Mouse (Mus musculus): ENCODE results near the gene Hspa1l. TPM values are rescaled to one million over a fixed set of nuclear protein-coding genes. Genes with fewer than 3 reads are reported as not detected.

Gene Hspa1l
- polyA plus RNA-seq, 1 experiment: not detected

DNA sequence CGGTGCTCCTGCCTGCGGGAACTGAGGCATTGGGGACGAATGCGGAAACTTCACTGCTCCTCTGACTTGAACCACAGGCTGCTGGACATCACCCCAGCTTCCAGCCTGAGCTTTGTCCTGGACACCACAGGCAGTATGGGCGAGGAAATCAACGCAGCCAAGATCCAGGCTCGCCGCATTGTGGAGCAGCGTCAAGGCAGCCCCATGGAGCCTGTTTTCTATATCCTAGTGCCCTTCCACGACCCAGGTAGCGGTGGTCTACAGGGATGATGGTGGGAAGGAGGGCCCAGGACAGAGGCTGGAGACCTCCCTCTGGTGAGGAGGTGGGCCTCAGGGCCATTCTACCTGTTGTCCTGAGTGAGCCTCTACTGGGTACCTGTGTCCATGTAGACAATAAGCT lies 47.4 kb downstream of the Hspa1l start:
- WGBS: 84% methylated on average over 11 of the region's 11 CpGs
- peaks cover 14% of the 10 kb centered on the region for H3K4me1 ChIP-seq (ENCODE audit: control insufficient read depth, insufficient read depth, low read length)
- no peak overlapping the region for H3K27ac ChIP-seq (ENCODE audit: insufficient read depth, low read depth, low read length)
- H3K4me3 ChIP-seq (ENCODE audit: insufficient read depth, low read depth, low read length): no peak overlapping the region
- TF ChIP-seq CTCF (IDR thresholded peaks at IDR 0.05; ENCODE audit: insufficient read depth, low read depth, low read length): no peak
- TF ChIP-seq POLR2A (IDR thresholded peaks at IDR 0.05; ENCODE audit: insufficient read depth, low read depth, low read length): no peak

DNA sequence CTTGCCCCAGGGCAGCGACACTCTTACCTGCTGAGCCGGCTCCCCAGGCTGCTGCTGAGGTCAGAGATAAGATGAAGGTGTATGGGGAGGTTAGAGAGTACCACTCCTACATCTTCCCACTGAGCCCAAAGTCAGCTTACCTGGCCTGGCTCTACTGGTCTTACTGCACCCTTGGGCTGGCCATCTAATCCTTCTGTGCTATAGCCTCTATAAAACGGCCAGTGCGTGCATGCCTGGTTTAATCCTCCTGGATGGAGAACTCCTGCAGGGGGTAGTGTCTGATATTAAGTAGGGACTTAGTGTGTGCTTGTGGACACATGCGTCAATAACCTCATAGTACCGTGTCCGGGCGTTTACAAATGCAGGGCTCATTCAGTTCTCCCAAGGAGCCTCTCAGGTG lies 48.0 kb downstream of the Hspa1l start:
- no peak overlapping the region for H3K27ac ChIP-seq (ENCODE audit: insufficient read depth, low read depth, low read length)
- peaks cover 16% of the 10 kb centered on the region for H3K4me1 ChIP-seq (ENCODE audit: control insufficient read depth, insufficient read depth, low read length)
- no peak overlapping the region for H3K4me3 ChIP-seq (ENCODE audit: insufficient read depth, low read depth, low read length)
- TF ChIP-seq POLR2A (IDR thresholded peaks at IDR 0.05; ENCODE audit: insufficient read depth, low read depth, low read length) (no peak), CTCF (IDR thresholded peaks at IDR 0.05; ENCODE audit: insufficient read depth, low read depth, low read length) (no peak)
- 90% methylated on average over 8 of the region's 8 CpGs for WGBS

GRCm38 (mm10) chr17:35021163-35021808 lies 48.8 kb downstream of the Hspa1l start:
- WGBS: 8% methylated on average over 17 of the region's 17 CpGs
- Histone ChIP-seq H3K27ac (ENCODE audit: insufficient read depth, low read depth, low read length) (peak overlapping the region; percentile 61), H3K4me3 (ENCODE audit: insufficient read depth, low read depth, low read length) (peak overlapping the region; percentile 31)

DNA sequence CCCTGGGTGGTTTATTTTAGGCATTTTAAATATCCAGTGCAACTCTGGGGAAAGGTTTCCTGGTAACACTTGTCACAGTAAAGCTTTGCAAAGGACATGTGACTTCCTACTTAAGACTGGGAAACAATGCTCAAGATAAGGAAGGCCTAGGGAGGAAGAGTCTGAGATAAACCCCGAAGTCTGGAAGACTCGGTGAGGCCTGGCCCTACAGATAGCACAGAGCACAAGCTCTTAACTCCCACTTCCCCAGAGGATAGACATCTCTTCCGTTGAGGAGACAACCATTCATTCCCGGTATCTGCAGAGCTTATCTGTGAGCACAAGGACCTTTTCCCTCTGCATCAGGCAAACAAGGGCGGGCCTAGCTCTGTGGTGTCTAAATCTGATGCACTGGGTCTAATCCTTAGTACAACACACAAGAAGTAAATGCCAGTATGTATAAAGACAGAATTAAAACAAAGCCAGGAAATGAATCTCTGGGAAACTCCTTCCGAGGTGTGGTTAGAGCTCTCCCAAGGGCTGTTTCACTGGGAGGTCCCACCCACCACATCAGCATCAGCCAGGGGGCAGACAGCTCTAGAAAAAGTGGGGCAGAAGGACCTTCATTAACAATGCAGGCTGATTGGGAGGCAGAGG lies 49.5 kb downstream of the Hspa1l start:
- 39% methylated on average over 6 of the region's 6 CpGs for WGBS
- peak overlapping the region; percentile 61; the same call in 1 of the 2 replicates for H3K27ac ChIP-seq (ENCODE audit: insufficient read depth, low read depth, low read length)
- no peak overlapping the region for H3K4me3 ChIP-seq (ENCODE audit: insufficient read depth, low read depth, low read length)
- peaks cover 13% of the 10 kb centered on the region for H3K4me1 ChIP-seq (ENCODE audit: control insufficient read depth, insufficient read depth, low read length)
- TF ChIP-seq POLR2A (IDR thresholded peaks at IDR 0.05; ENCODE audit: insufficient read depth, low read depth, low read length) (no peak), CTCF (IDR thresholded peaks at IDR 0.05; ENCODE audit: insufficient read depth, low read depth, low read length) (no peak)

More at GRCm38 (mm10) chr17:35021163-35021808, 48.8 kb downstream of the Hspa1l start:
- peak; percentile 95 for TF ChIP-seq CTCF (IDR thresholded peaks at IDR 0.05; ENCODE audit: insufficient read depth, low read depth, low read length)
- TF ChIP-seq POLR2A (IDR thresholded peaks at IDR 0.05; ENCODE audit: insufficient read depth, low read depth, low read length): no peak
- peaks cover 16% of the 10 kb centered on the region for H3K4me1 ChIP-seq (ENCODE audit: control insufficient read depth, insufficient read depth, low read length)

DNA sequence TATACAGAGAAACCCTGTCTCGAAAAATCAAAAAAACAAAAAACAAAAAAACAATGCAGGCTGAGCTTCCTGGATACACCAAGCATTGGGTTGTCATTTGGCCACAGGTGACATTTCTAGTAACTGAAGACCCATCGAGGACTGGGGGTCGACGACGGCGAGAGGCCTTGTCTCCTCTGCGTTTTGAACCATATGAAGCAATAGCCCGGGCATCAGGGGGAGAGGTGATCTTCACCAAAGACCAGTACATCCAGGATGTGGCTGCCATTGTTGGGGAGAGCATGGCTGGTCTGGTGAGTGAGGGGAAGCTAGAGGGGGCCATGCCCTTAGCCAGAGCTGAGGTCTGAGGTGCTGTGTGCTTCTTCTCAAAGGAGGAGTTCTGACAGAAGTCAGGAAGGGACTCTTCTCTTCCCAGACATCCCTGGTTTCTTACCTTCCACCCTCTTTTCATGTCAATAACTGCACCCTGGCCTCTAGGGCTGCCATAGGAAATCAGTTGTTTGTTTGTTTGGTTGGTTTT lies 50.1 kb downstream of the Hspa1l start:
- Histone ChIP-seq H3K4me1 (ENCODE audit: control insufficient read depth, insufficient read depth, low read length) (peaks cover 13% of the 10 kb centered on the region), H3K27ac (ENCODE audit: insufficient read depth, low read depth, low read length) (no peak overlapping the region), H3K4me3 (ENCODE audit: insufficient read depth, low read depth, low read length) (no peak overlapping the region)
- 97% methylated on average over 8 of the region's 8 CpGs for WGBS
- TF ChIP-seq CTCF (IDR thresholded peaks at IDR 0.05; ENCODE audit: insufficient read depth, low read depth, low read length): no peak

GRCm38 (mm10) chr17:35023221-35023620 lies 50.7 kb downstream of the Hspa1l start:
- no peak overlapping the region for H3K27ac ChIP-seq (ENCODE audit: insufficient read depth, low read depth, low read length)
- no peak for TF ChIP-seq CTCF (IDR thresholded peaks at IDR 0.05; ENCODE audit: insufficient read depth, low read depth, low read length)
- TF ChIP-seq POLR2A (IDR thresholded peaks at IDR 0.05; ENCODE audit: insufficient read depth, low read depth, low read length): no peak
- WGBS: 92% methylated on average over 5 of the region's 5 CpGs
- no peak overlapping the region for H3K4me3 ChIP-seq (ENCODE audit: insufficient read depth, low read depth, low read length)
- H3K4me1 ChIP-seq (ENCODE audit: control insufficient read depth, insufficient read depth, low read length): peaks cover 13% of the 10 kb centered on the region

- WGBS: 88% methylated on average over 4 of the region's 4 CpGs
- no peak for TF ChIP-seq CTCF (IDR thresholded peaks at IDR 0.05; ENCODE audit: insufficient read depth, low read depth, low read length)
- no peak for TF ChIP-seq POLR2A (IDR thresholded peaks at IDR 0.05; ENCODE audit: insufficient read depth, low read depth, low read length)
- Histone ChIP-seq H3K27ac (ENCODE audit: insufficient read depth, low read depth, low read length) (no peak overlapping the region), H3K4me1 (ENCODE audit: control insufficient read depth, insufficient read depth, low read length) (peaks cover 13% of the 10 kb centered on the region), H3K4me3 (ENCODE audit: insufficient read depth, low read depth, low read length) (no peak overlapping the region)
Observed at GRCm38 (mm10) chr17:35023756-35024155, 51.3 kb downstream of the Hspa1l start.

- H3K4me3 ChIP-seq (ENCODE audit: insufficient read depth, low read depth, low read length): no peak overlapping the region
- peaks cover 13% of the 10 kb centered on the region for H3K4me1 ChIP-seq (ENCODE audit: control insufficient read depth, insufficient read depth, low read length)
- no peak overlapping the region for H3K27ac ChIP-seq (ENCODE audit: insufficient read depth, low read depth, low read length)
- TF ChIP-seq CTCF (IDR thresholded peaks at IDR 0.05; ENCODE audit: insufficient read depth, low read depth, low read length) (no peak), POLR2A (IDR thresholded peaks at IDR 0.05; ENCODE audit: insufficient read depth, low read depth, low read length) (no peak)
- WGBS: 75% methylated on average over 13 of the region's 13 CpGs
Observed at GRCm38 (mm10) chr17:35024261-35024660, 51.8 kb downstream of the Hspa1l start.

DNA sequence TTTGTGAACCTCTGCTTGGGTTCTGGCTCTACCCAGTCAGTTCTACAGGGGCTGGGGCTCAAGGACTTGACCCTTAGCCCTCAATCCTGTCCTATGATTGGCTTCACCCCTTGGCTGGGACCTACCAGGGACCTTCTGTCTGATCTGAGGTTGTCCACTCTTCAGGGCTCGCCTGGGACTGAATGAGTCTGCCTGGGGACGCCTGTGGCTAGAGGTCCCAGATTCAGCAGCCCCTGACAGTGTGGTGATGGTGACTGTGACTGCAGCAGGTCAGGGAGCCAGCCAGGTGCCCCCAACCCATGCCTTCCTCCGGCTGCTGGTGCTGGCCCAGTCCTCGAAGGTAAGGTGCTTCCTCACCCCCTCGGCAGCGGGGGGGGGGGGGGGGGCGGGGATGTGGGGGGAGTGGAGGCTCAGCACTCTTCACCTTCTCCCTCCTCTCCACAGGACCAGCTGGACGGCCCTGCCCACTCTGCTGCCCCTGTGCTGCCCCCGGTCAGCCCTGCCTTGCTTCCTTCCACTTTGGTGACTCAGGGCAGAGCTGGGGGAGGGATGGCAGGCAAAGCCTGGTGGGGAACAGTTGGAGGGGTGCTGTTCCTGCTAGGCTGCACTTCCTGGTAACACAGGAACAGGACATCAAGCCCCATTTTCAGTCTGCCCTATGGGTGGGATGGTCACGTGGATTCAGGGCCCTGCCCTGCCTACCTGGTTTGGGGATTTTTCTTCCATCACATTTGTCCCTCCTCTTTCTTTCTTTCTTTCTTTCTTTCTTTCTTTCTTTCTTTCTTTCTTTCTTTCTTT lies 52.4 kb downstream of the Hspa1l start:
- no peak overlapping the region for H3K27ac ChIP-seq (ENCODE audit: insufficient read depth, low read depth, low read length)
- peaks cover 17% of the 10 kb centered on the region for H3K4me1 ChIP-seq (ENCODE audit: control insufficient read depth, insufficient read depth, low read length)
- H3K4me3 ChIP-seq (ENCODE audit: insufficient read depth, low read depth, low read length): no peak overlapping the region
- TF ChIP-seq CTCF (IDR thresholded peaks at IDR 0.05; ENCODE audit: insufficient read depth, low read depth, low read length) (no peak), POLR2A (IDR thresholded peaks at IDR 0.05; ENCODE audit: insufficient read depth, low read depth, low read length) (no peak)
- 82% methylated on average over 7 of the region's 10 CpGs for WGBS
